Mouse (Mus musculus) ES-E14 (cell line): Measurements from ENCODE around the gene Map3k12. TPM values are rescaled to one million over a fixed set of nuclear protein-coding genes. Genes with fewer than 3 reads are reported as not detected.

Experiments used
- DNase-seq: peaks from one replicate; pipeline ENCODE4 v3.0.0-alpha.2; 2013; ENCODE audit warnings: low read depth, low spot score
- H3K27ac ChIP-seq: 2 replicates; pipeline ENCODE4 v1.5.1; 2012; ENCODE audit warnings: low read depth, mild to moderate bottlenecking, low read length, moderate library complexity, mixed read lengths; ENCODE audit not compliant: poor library complexity, insufficient read depth, severe bottlenecking
- H3K36me3 ChIP-seq: 2 replicates; pipeline ENCODE4 v1.6.1; 2012; ENCODE audit warnings: mild to moderate bottlenecking, low read length, moderate library complexity, mixed read lengths; ENCODE audit not compliant: control insufficient read depth, poor library complexity, insufficient read depth, severe bottlenecking
- H3K4me1 ChIP-seq, 2 experiments: fragments of 150-350 bp in 1 of 2; sonication (generic) in 1 of 2; 2 replicates each; pipeline ENCODE4 v1.6.1; 2012; ENCODE audit warnings: low read length in 2 of 2, mild to moderate bottlenecking in 1 of 2, mixed read lengths in 1 of 2; ENCODE audit not compliant: control insufficient read depth in 2 of 2, insufficient read depth in 2 of 2, poor library complexity in 1 of 2
- H3K4me3 ChIP-seq, 2 experiments: fragments of 150-350 bp in 1 of 2; sonication (generic) in 1 of 2; 2 replicates each; pipeline ENCODE4 v1.5.1; 2012; ENCODE audit warnings: low read length in 2 of 2, low read depth in 1 of 2, mild to moderate bottlenecking in 1 of 2, mixed read lengths in 1 of 2; ENCODE audit not compliant: insufficient read depth in 1 of 2, poor library complexity in 1 of 2, severe bottlenecking in 1 of 2
- H3K9ac ChIP-seq: 2 replicates; pipeline ENCODE4 v1.6.1; 2012; ENCODE audit warnings: low read depth, mild to moderate bottlenecking, low read length, mixed read lengths; ENCODE audit not compliant: poor library complexity, insufficient read depth, severe bottlenecking
- H3K9me3 ChIP-seq: fragments of 150-350 bp; sonication (generic); 2 replicates; pipeline ENCODE4 v1.6.1; 2012; ENCODE audit warnings: low read depth, mild to moderate bottlenecking, low read length; ENCODE audit not compliant: control insufficient read depth, insufficient read depth
- CHD2 ChIP-seq: IDR thresholded peaks from 2 replicates; pipeline ENCODE4 v1.6.1; 2014; ENCODE audit warnings: mild to moderate bottlenecking, low read depth, low read length, inconsistent platforms
- HCFC1 ChIP-seq: IDR thresholded peaks from 2 replicates; pipeline ENCODE4 v1.6.1; 2012; ENCODE audit warnings: low read length, inconsistent platforms, borderline replicate concordance; ENCODE audit not compliant: insufficient read depth
- MAFK ChIP-seq: IDR thresholded peaks from 2 replicates; pipeline ENCODE4 v1.6.1; 2014; ENCODE audit warnings: mild to moderate bottlenecking, low read depth, low read length, inconsistent platforms; ENCODE audit not compliant: insufficient read depth
- ZC3H11A ChIP-seq: IDR thresholded peaks from 2 replicates; pipeline ENCODE4 v1.6.1; 2012; ENCODE audit warnings: low read depth, mild to moderate bottlenecking, inconsistent platforms, low read length, borderline replicate concordance
- ZNF384 ChIP-seq: IDR thresholded peaks from 2 replicates; pipeline ENCODE4 v1.6.1; 2012; ENCODE audit warnings: low read depth, low read length, inconsistent platforms
- in situ Hi-C, 2 experiments: fragments of 600-800 bp; cut with MboI; formaldehyde crosslinking; loops; one replicate each; pipeline ENCODE4 v1.15.1; 2025; ENCODE audit warnings: low sequenced_read_pairs in 2 of 2, inconsistent platforms in 1 of 2; ENCODE audit not compliant: unreplicated experiment in 2 of 2
- total RNA-seq: library from RNA; depleted of rRNA; stranded (reverse); fragments of 300-350 nt; gene quantifications from 2 replicates; pipeline ENCODE4 v1.2.3, GENCODE M21; 2012; rRNA removed

The Map3k12 gene
- total RNA-seq, 1 experiment = 18.1 TPM

- no peaks in the 10 kb centered on the region for H3K36me3 ChIP-seq
- in situ Hi-C loops = no loop called here
- peaks cover 0 to 16% of the 10 kb centered on the region in 2 experiments; a peak in 2 of 4 replicates for H3K4me1 ChIP-seq
- H3K4me3 ChIP-seq = no peak overlapping the region
- no peak overlapping the region for H3K27ac ChIP-seq
- no peak for TF ChIP-seq ZNF384
- TF ChIP-seq HCFC1 = no peak
- no peak for TF ChIP-seq MAFK
- TF ChIP-seq ZC3H11A = no peak
- TF ChIP-seq CHD2 = no peak
- H3K9me3 ChIP-seq = no peaks in the 10 kb centered on the region
- no peak overlapping the region for H3K9ac ChIP-seq
- DNase-seq = no peak
Observed at GRCm38 (mm10) chr15:102449366-102449765, 67.5 kb downstream of the Map3k12 start.

Other genes starting within 250 kb of the Map3k12 start
- 0.45 and 1.0 TPM in 2 replicates for gene Gm9918, start 246.5 kb downstream of the Map3k12 start, total RNA-seq
- 89.9 and 95.7 TPM in 2 replicates for gene Mfsd5, start 237.6 kb downstream of the Map3k12 start, total RNA-seq
- gene Espl1, start 220.8 kb downstream of the Map3k12 start, total RNA-seq = 84.1 TPM in 2 replicates
- 139 and 201 TPM in 2 replicates for gene Pfdn5, start 190.9 kb downstream of the Map3k12 start, total RNA-seq
- 84.7 and 109 TPM in 2 replicates for gene Myg1, start 185.4 kb downstream of the Map3k12 start, total RNA-seq
- 69.2 and 86.0 TPM in 2 replicates for gene Aaas, start 166.3 kb downstream of the Map3k12 start, total RNA-seq
- 0.09 TPM in 1 of 2 replicates, not detected in the other for gene Sp7, start 149.9 kb downstream of the Map3k12 start, total RNA-seq
- gene Sp1, start 110.9 kb downstream of the Map3k12 start, total RNA-seq = 93.4 and 130 TPM in 2 replicates
- 5.6 and 16.5 TPM in 2 replicates for gene Amhr2, start 71.7 kb downstream of the Map3k12 start, total RNA-seq
- 13.2 and 26.3 TPM in 2 replicates for gene Prr13, start 58.0 kb downstream of the Map3k12 start, total RNA-seq
- 206 and 377 TPM in 2 replicates for gene Pcbp2, start 46.5 kb downstream of the Map3k12 start, total RNA-seq
- not detected in 2 replicates for gene Gm10337, start 13.3 kb downstream of the Map3k12 start, total RNA-seq
- 163 and 184 TPM in 2 replicates for gene Tarbp2, start 1.1 kb upstream of the Map3k12 start, total RNA-seq
- 1.9 and 2.6 TPM in 2 replicates for gene Npff, start 7.9 kb upstream of the Map3k12 start, total RNA-seq
- not detected in 2 replicates for gene Gm28047, start 108.0 kb upstream of the Map3k12 start, total RNA-seq
- 9.0 and 12.4 TPM in 2 replicates for gene Atf7, start 108.4 kb upstream of the Map3k12 start, total RNA-seq
- gene Atp5g2, start 155.3 kb upstream of the Map3k12 start, total RNA-seq = 448 and 519 TPM in 2 replicates
- gene Calcoco1, start 205.1 kb upstream of the Map3k12 start, total RNA-seq = 24.6 and 25.0 TPM in 2 replicates